Mouse (Mus musculus): ENCODE results near the gene Vamp2.

Gene Vamp2

GRCm38 (mm10) chr11:69088103-69088855 lies at the start of gene Vamp2:
Vamp2 (plus strand) TSS chr11:69088490.
- peak; percentile 91 to 92 for DNase-seq (ENCODE audit: low spot score in 2 of 2)

DNA sequence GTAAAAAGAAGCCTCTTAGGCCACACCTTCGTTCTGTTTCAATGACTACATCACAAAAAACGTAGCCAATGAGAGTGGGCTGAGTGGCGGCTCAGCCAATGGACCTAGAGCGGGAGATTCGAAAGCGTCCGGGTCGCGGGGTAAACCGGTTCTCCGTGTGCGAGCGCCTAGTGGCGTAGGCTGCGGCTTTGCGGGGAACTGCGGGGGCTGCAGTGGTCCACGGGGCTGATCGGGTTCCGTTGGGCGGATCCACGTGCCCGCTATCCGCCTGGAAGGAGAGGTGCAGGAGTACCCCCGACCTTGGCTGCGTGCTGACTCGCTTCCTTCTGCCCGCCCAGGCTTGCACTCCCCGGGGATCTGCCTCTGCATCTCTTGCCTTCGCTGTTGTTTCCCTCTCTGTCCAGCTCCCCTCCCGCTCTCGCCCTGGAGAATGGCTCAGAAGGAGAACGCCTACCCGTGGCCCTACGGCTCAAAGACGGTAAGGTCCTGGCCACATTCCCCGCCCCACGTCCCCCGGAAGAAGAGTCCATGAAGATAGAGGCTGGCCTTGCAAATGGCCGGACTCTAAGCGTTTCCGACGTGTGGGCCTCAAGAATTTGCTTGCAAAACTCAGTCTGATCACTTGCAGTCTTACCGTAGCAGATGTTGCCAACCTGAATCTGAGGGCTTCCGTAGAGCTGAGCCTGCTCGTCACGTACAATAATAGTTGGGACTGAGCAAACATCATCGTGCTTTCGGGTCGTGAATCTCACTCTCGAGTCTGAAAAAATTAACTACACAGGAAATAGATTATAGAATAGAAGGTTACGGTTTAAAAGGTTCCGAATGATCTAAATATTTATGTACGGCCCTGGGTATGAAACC lies 42.5 kb upstream of the Vamp2 start, which contains the start of gene Aurkb:
Gene Aurkb (plus strand): TSS at position 117 of the 864 bp plus-strand sequence.
- peak; percentile 78 to 79 for DNase-seq (ENCODE audit: low spot score in 2 of 2)

DNA sequence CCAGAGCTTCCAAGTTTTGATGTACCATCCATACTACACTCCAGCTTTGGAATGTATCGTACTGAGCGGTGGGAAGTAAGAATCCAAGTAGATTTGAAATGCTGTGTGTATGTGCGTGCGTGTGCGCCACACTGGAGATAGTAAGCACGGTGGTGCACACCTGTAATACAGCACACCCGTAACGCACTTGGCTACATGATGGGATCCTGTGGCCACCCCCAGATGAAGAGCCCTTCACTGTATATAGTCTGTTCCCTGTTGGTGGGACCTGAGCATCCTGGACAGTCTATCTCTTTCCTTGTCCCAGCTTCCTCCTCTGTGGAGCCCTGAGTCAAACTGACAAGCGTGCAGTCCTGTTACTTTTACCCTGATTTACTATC lies 41.9 kb upstream of the Vamp2 start:
- no peak for DNase-seq (ENCODE audit: low spot score in 2 of 2)

DNA sequence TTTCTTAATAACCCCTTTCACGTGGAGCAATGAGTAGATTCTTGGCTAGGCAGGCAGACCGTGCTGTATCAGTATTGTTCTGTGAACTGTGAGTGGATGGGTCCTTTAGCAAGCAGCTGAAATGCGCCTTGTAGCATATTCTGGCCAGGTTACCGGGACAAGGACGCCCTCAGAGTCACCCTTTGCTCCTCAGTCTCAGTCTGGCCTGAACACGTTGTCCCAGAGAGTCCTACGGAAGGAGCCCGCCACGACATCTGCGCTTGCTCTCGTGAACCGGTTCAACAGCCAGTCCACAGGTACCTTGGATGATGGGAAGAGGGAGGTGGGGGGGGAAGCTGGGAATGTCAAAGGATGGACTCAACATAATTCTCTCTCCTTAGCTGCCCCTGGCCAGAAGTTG lies 40.7 kb upstream of the Vamp2 start:
- DNase-seq (ENCODE audit: low spot score in 2 of 2): no peak

DNA sequence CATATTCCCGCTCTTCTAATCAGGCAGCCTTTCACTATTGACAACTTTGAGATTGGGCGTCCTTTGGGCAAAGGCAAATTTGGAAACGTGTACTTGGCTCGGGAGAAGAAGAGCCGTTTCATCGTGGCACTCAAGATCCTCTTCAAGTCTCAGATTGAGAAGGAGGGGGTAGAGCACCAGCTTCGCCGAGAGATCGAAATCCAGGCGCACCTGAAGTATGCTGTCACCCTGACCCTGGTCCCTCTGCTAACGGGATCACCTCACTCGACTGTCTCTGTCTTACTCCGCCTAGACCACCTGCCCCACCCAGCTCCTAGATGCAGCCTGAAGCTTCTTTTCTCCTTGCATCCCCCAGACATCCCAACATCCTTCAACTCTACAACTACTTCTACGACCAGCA lies 40.1 kb upstream of the Vamp2 start:
- DNase-seq (ENCODE audit: low spot score in 2 of 2): no peak

GRCm38 (mm10) chr11:69050748-69051147 lies 37.5 kb upstream of the Vamp2 start:
- no peak for DNase-seq (ENCODE audit: low spot score in 2 of 2)

- no peak for DNase-seq (ENCODE audit: low spot score in 2 of 2)
Observed at GRCm38 (mm10) chr11:69051771-69052170, 36.5 kb upstream of the Vamp2 start.

DNA sequence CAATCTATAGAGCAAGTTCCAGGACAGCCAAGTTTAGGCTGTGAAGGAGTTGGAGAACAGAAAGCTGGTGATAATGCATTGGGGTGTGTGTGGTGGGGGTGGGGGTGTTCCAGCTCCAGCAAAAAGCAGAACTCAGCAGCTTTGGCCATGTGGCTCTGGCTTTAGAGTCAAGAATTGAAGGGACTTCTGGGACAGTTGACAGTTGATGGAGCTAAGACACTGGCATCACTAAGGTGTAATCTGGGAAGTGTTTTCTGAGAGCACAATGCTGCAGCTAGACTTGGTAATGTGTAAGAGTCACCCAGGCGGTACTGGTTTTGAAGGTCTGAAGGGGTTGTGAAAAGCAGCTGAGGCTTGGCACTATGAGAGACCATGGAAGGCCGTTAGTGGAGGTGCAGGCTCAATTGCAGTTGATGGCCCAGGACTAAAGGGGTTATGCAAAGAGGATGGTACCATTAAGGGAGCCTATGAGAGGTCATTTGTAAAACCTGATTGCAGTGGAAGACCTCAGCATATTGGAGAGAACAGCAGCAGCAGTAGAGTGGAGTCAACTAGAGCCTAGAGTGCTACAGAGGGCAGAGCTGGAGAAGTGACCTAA lies 35.4 kb upstream of the Vamp2 start:
- DNase-seq (ENCODE audit: low spot score in 2 of 2): no peak

GRCm38 (mm10) chr11:69053848-69054247 lies 34.4 kb upstream of the Vamp2 start:
- no peak for DNase-seq (ENCODE audit: low spot score in 2 of 2)

- no peak for DNase-seq (ENCODE audit: low spot score in 2 of 2)
Observed at GRCm38 (mm10) chr11:69058265-69058664, 30.0 kb upstream of the Vamp2 start.

GRCm38 (mm10) chr11:69058729-69059356 lies 29.4 kb upstream of the Vamp2 start:
- no peak for DNase-seq (ENCODE audit: low spot score in 2 of 2)

- DNase-seq (ENCODE audit: low spot score in 2 of 2): peak; percentile 98 to 99
Observed at GRCm38 (mm10) chr11:69059357-69059974, 28.8 kb upstream of the Vamp2 start, which contains the start of gene Borcs6. Borcs6 (plus strand) TSS chr11:69059717.

DNA sequence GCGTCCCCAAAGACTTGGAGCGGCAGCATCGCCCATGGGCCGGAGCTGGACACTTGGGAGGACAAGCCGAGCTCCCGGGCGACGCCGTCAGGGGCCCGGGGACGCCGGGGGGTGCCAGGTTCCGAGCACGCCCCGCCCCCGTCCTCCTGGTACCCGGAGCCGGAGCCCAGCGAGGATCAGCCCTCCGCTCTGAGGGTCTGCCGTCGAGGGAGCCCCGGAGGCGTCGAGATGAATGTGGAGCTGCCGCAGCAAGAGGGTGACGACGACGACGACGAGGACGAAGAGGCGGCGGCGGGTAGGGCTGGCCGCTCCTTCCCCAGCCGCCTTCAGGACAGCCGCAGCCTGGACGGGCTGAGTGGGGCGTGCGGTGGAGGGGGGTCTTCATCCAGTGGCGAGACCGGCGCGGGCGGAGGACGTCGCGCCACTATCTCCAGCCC lies 28.3 kb upstream of the Vamp2 start:
- peak in 1 of 2 experiments; percentile 44 for DNase-seq (ENCODE audit: low spot score in 2 of 2)

GRCm38 (mm10) chr11:69060448-69061254 lies 27.6 kb upstream of the Vamp2 start:
- DNase-seq (ENCODE audit: low spot score in 2 of 2): peak; percentile 23 to 38

DNA sequence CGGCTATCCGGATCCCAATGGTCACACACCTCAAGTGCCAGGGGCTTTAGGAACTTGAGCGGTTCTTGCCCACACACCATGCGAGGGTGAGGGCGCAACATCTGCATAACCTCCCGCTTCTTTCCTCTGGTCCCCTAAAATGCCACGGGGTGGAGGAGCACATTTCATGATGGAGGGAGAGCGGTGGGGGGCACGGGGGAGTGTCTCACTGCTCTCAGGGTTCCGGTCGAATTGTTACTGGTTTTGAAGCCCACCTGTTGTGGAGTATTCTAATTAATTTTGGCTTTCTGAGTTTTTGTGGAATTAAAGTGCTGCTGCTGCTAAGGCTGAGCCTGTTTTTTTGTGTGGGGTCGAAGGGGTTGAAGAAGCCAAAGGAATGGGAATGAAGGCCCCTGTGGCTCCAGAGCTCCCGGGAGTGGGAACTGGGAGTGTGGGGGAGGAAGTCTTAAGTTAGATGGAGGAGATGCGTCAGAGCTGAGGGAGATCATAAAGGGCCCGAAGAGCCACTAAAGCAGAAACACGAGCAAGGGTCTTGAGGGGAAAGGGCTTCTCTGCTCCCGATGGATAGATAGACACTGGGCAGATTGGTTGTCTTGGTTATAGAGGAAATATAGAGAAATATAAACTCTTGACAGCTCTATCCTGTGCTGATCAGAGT lies 26.9 kb upstream of the Vamp2 start:
- no peak for DNase-seq (ENCODE audit: low spot score in 2 of 2)

- DNase-seq (ENCODE audit: low spot score in 2 of 2): peak; percentile 52 to 85
Observed at GRCm38 (mm10) chr11:69062194-69062760, 26.0 kb upstream of the Vamp2 start.

DNA sequence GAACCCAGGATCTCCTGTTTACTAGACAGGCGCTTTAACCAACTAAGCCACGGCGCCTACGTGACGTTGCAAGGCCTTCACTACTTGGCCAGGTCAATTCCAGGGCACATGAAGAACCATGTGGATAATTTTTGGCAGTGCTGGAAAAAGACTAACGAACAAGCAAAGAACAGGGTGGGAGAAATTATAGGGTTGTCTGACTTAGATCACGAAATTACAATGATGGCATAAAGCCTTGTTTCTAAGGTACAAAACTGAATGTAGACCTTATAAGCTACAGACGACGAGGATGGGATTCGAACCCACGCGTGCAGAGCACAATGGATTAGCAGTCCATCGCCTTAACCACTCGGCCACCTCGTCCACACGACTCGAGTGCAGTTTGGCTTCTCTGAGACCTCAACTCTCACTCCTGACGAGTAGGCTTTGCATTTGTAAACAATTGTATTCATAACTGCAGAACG lies 25.5 kb upstream of the Vamp2 start:
- DNase-seq (ENCODE audit: low spot score in 2 of 2): peak; percentile 89 to 97

- DNase-seq (ENCODE audit: low spot score in 2 of 2): peak; percentile 70 to 76
Observed at GRCm38 (mm10) chr11:69063413-69064201, 24.7 kb upstream of the Vamp2 start.

All from heart, adult 9 months (tissue).